Comparison of ENCODE assay signal across 39 mouse cellular contexts in genomic region chr17:34420014-34420413, GRCm38 (mm10). TPM values are rescaled to one million over a fixed set of nuclear protein-coding genes. Genes with fewer than 3 reads are reported as not detected.
A peak's percentile ranks its signal among the peaks of the same experiment; 100 is the strongest.
DNase-seq lines count a peak whose midpoint lies in the region; ATAC-seq and TF ChIP-seq lines count a peak whose summit lies in the region.
"Had no signal": no experiment of that assay in that cellular context is flagged by ENCODE, and none has a peak within 500 bp of the region (broad histone marks: within the 10 kb centered on the region; RNA-seq: fewer than 3 reads in every experiment).

No protein-coding gene starts in this region.

- no peak for TF ChIP-seq EP300 in MEL (IDR thresholded peaks at IDR 0.05; ENCODE audit: low read depth in 1 of 2, low read length in 2 of 2)

- H3K4me3 ChIP-seq in layer of hippocampus, adult 2 months: no peak overlapping the region
- H3K4me3 ChIP-seq in MEL (ENCODE audit: control insufficient read depth in 1 of 2, insufficient read depth in 1 of 2, low read depth in 2 of 2, low read length in 2 of 2): no peak overlapping the region
- H3K4me3 ChIP-seq: embryonic facial prominence, embryonic 13.5 days; forebrain, embryonic 10.5 days; forebrain, embryonic 15.5 days; heart, adult 2 months; heart, embryonic 13.5 days; liver, embryonic 15.5 days; midbrain, embryonic 15.5 days; neural tube, embryonic 12.5 days; stomach, embryonic 15.5 days had no signal

- H3K4me1 ChIP-seq in MEL (ENCODE audit: control insufficient read depth in 1 of 2, insufficient read depth in 2 of 2, low read length in 2 of 2): no peaks in the 10 kb centered on the region
- H3K4me1 ChIP-seq: embryonic facial prominence, embryonic 13.5 days; forebrain, embryonic 10.5 days; forebrain, embryonic 15.5 days; heart, embryonic 13.5 days; liver, embryonic 15.5 days; midbrain, embryonic 15.5 days; neural tube, embryonic 12.5 days; stomach, embryonic 15.5 days had no signal

- intact Hi-C loops in left cerebral cortex, postnatal 25 days (cut with DNase I): no loop called here

- H3K9me3 ChIP-seq in MEL (replicated peaks; ENCODE audit: insufficient read depth, low read length): no peaks in the 10 kb centered on the region
- H3K9me3 ChIP-seq: embryonic facial prominence, embryonic 13.5 days; forebrain, embryonic 10.5 days; forebrain, embryonic 15.5 days; heart, embryonic 13.5 days; liver, embryonic 15.5 days; midbrain, embryonic 15.5 days; neural tube, embryonic 12.5 days; stomach, embryonic 15.5 days had no signal

- no peaks in the 10 kb centered on the region for H3K79me2 ChIP-seq in MEL (ENCODE audit: control insufficient read depth, insufficient read depth, low read length, poor library complexity)

- peak; percentile 19 for TF ChIP-seq RAD21 in MEL (IDR thresholded peaks at IDR 0.05; ENCODE audit: low read depth, low read length)

- no peak for TF ChIP-seq POLR2A in MEL (IDR thresholded peaks at IDR 0.05; ENCODE audit: control insufficient read depth in 1 of 2, insufficient read depth in 1 of 2, low read depth in 1 of 2, low read length in 2 of 2, poor library complexity in 1 of 2)

- no peak overlapping the region for H3K27ac ChIP-seq in layer of hippocampus, adult 2 months
- no peak overlapping the region for H3K27ac ChIP-seq in MEL (ENCODE audit: control insufficient read depth, low read depth, low read length)
- H3K27ac ChIP-seq: embryonic facial prominence, embryonic 13.5 days; forebrain, embryonic 10.5 days; forebrain, embryonic 15.5 days; heart, adult 2 months; heart, embryonic 13.5 days; liver, embryonic 15.5 days; midbrain, embryonic 15.5 days; neural tube, embryonic 12.5 days; stomach, embryonic 15.5 days had no signal

- peak; percentile 14; the same call in 1 of the 2 replicates for TF ChIP-seq CTCF in layer of hippocampus, adult 2 months (conservative IDR thresholded peaks at IDR 0.05)
- TF ChIP-seq CTCF in MEL (IDR thresholded peaks at IDR 0.05 in 2 of 3, conservative IDR thresholded peaks at IDR 0.05 in 1 of 3; ENCODE audit: control insufficient read depth in 1 of 3, insufficient read depth in 1 of 3, low read depth in 2 of 3, low read length in 3 of 3, poor library complexity in 1 of 3, severe bottlenecking in 1 of 3): peak in 2 of 3 experiments; percentile 18 to 28; a peak in 3 of 6 replicates

- no peaks in the 10 kb centered on the region for H3K36me3 ChIP-seq in MEL (ENCODE audit: control insufficient read depth in 1 of 2, insufficient read depth in 2 of 2, low read length in 2 of 2)
- H3K36me3 ChIP-seq: embryonic facial prominence, embryonic 13.5 days; forebrain, embryonic 10.5 days; forebrain, embryonic 15.5 days; heart, embryonic 13.5 days; liver, embryonic 15.5 days; midbrain, embryonic 15.5 days; neural tube, embryonic 12.5 days; stomach, embryonic 15.5 days had no signal

- peaks cover 4 to 7% of the 10 kb centered on the region in 2 experiments for H3K27me3 ChIP-seq in MEL (ENCODE audit: control insufficient read depth in 1 of 2, insufficient read depth in 2 of 2, low read length in 2 of 2)
- H3K27me3 ChIP-seq: embryonic facial prominence, embryonic 13.5 days; forebrain, embryonic 15.5 days; midbrain, embryonic 15.5 days; neural tube, embryonic 12.5 days; stomach, embryonic 15.5 days had no signal

- ATAC-seq in monocyte, adult 5-6 weeks (replicated peaks; ENCODE audit: insufficient number of reproducible peaks, low FRiP score, low TSS enrichment, poor library complexity, severe bottlenecking): 0 out of 2 replicates have a peak, but pooled peaks have one; percentile 34
- ATAC-seq: forebrain, embryonic 15.5 days; hindbrain, embryonic 16.5 days; midbrain, embryonic 15.5 days had no signal

- H3K9ac ChIP-seq in MEL (ENCODE audit: control insufficient read depth, low read depth, low read length, poor library complexity, severe bottlenecking): no peak overlapping the region
- H3K9ac ChIP-seq: embryonic facial prominence, embryonic 13.5 days; forebrain, embryonic 15.5 days; heart, embryonic 13.5 days; liver, embryonic 15.5 days; midbrain, embryonic 15.5 days; neural tube, embryonic 12.5 days; stomach, embryonic 15.5 days had no signal

- DNase-seq in layer of hippocampus, adult 2 months (ENCODE audit: low spot score in 2 of 2): no peak
- no peak for DNase-seq in layer of hippocampus, adult 9-11 months
- DNase-seq in 416B (ENCODE audit: low read depth): peak; percentile 11
- DNase-seq in MEL (ENCODE audit: low read depth, low spot score): no peak
- DNase-seq in urinary bladder, postnatal 36 days (ENCODE audit: low spot score in 2 of 2): no peak
- no peak for DNase-seq in neural tube, embryonic 10.5 days (ENCODE audit: extremely low spot score, low spot score)
- DNase-seq in left cerebral cortex, postnatal 25 days (ENCODE audit: low spot score in 2 of 2): no peak
- DNase-seq: adrenal gland, postnatal 14 days; cerebellum, adult 18-20 months; cerebellum, postnatal 10 days; gastrocnemius, postnatal 25 days; heart, adult 2 months; heart, postnatal 10 days; kidney, adult 18-20 months; kidney, postnatal 4 days; liver; lung, postnatal 36 days; right cerebral cortex, postnatal 4 days; thymus, adult 2 months had no signal

TF ChIP-seq in MEL, 35 proteins besides CTCF, POLR2A, EP300 and RAD21:
- TF ChIP-seq NRF1 (IDR thresholded peaks at IDR 0.05; ENCODE audit: insufficient read depth, low read depth, low read length, poor library complexity, severe bottlenecking): no peak
- TF ChIP-seq MAZ (IDR thresholded peaks at IDR 0.05; ENCODE audit: low read depth, low read length): no peak
- TF ChIP-seq MAFK (IDR thresholded peaks at IDR 0.05; ENCODE audit: borderline replicate concordance, low read depth, low read length): no peak
- TF ChIP-seq TBP (IDR thresholded peaks at IDR 0.05; ENCODE audit: low read depth, low read length): no peak
- TF ChIP-seq MYC (IDR thresholded peaks at IDR 0.05; ENCODE audit: low read depth, low read length): no peak
- no peak for TF ChIP-seq USF1 (IDR thresholded peaks at IDR 0.05; ENCODE audit: low read depth, low read length)
- no peak for TF ChIP-seq ELF1 (IDR thresholded peaks at IDR 0.05; ENCODE audit: low read depth, low read length)
- no peak for TF ChIP-seq POLR2AphosphoS2 (IDR thresholded peaks at IDR 0.05; ENCODE audit: low read length)
- no peak for TF ChIP-seq ZC3H11A (IDR thresholded peaks at IDR 0.05; ENCODE audit: low read depth, low read length)
- TF ChIP-seq SMC3 (IDR thresholded peaks at IDR 0.05; ENCODE audit: low read depth, low read length): no peak
- TF ChIP-seq SIN3A (IDR thresholded peaks at IDR 0.05; ENCODE audit: low read length): no peak
- no peak for TF ChIP-seq ZMIZ1 (IDR thresholded peaks at IDR 0.05; ENCODE audit: low read depth, low read length)
- TF ChIP-seq TAL1 (IDR thresholded peaks at IDR 0.05; ENCODE audit: low read length): no peak
- TF ChIP-seq POLR2AphosphoS5 (IDR thresholded peaks at IDR 0.05; ENCODE audit: borderline replicate concordance, low read depth, low read length): no peak
- no peak for TF ChIP-seq TCF12 (IDR thresholded peaks at IDR 0.05; ENCODE audit: low read depth, low read length)
- TF ChIP-seq MXI1 (IDR thresholded peaks at IDR 0.05; ENCODE audit: low read depth, low read length): no peak
- no peak for TF ChIP-seq CHD1 (IDR thresholded peaks at IDR 0.05; ENCODE audit: low read depth, low read length)

RNA-seq across cellular contexts. Expression of gene BC051142, which starts 21.4 kb away (rescaled TPM):
- total RNA-seq in layer of hippocampus, adult 2 months (2021): 1 to 10 TPM; 4.1 to 7.2 TPM
- not detected in 2 replicates for total RNA-seq in MEL (2012; rRNA removed)
- polyA plus RNA-seq in MEL (2012; ENCODE audit: insufficient read depth in 1 of 2, insufficient read length in 2 of 2, low read depth in 1 of 2, low replicate concordance in 2 of 2, missing spikeins in 1 of 2): under 1 TPM in 1 of 2 experiments, not detected in 1; 0.06 TPM
- 2.6 to 4.7 TPM in 2 of 3 replicates, not detected in the other for total RNA-seq in monocyte, adult 5-6 weeks (2017)
- 1 to 10 TPM; 2.3 to 4.7 TPM for total RNA-seq in left cerebral cortex, postnatal 25 days (2021)
- total RNA-seq: ES-E14; gastrocnemius, adult 18-20 months; gastrocnemius, postnatal 25 days; heart, adult 2 months; heart, postnatal 10 days had no signal
- polyA plus RNA-seq: liver, embryonic 15.5 days had no signal

RNA-seq across cellular contexts. Expression of gene Btnl1, which starts 43.1 kb away (rescaled TPM):
- not detected for total RNA-seq in layer of hippocampus, adult 2 months (2021)
- total RNA-seq in MEL (2012; rRNA removed): not detected in 2 replicates
- under 1 TPM in 1 of 2 experiments, not detected in 1; 0.17 TPM for polyA plus RNA-seq in MEL (2012; ENCODE audit: insufficient read depth in 1 of 2, insufficient read length in 2 of 2, low read depth in 1 of 2, low replicate concordance in 2 of 2, missing spikeins in 1 of 2)
- 0.19 TPM in 1 of 3 replicates, not detected in the others for total RNA-seq in monocyte, adult 5-6 weeks (2017)
- total RNA-seq in left cerebral cortex, postnatal 25 days (2021): not detected
- total RNA-seq: adrenal gland, postnatal 14 days; common myeloid progenitor, adult 5-6 weeks; ES-E14; gastrocnemius, adult 18-20 months; gastrocnemius, postnatal 25 days; heart, adult 2 months; heart, postnatal 10 days; hematopoietic stem cell, adult 5-6 weeks; left cerebral cortex, postnatal 10 days had no signal
- polyA plus RNA-seq: embryonic facial prominence, embryonic 13.5 days; forebrain, embryonic 10.5 days; forebrain, embryonic 15.5 days; frontal cortex, adult 2 months; heart, adult 2 months; heart, embryonic 13.5 days; hindbrain, embryonic 16.5 days; kidney, embryonic 16.5 days; limb, embryonic 11.5 days; liver, embryonic 15.5 days; lung, embryonic 16.5 days; midbrain, embryonic 15.5 days; neural tube, embryonic 12.5 days; urinary bladder, adult 2 months had no signal

RNA-seq across cellular contexts. Expression of gene Btnl4, which starts 57.1 kb away (rescaled TPM):
- total RNA-seq in layer of hippocampus, adult 2 months (2021): not detected
- not detected in 2 replicates for total RNA-seq in MEL (2012; rRNA removed)
- polyA plus RNA-seq in MEL (2012; ENCODE audit: insufficient read depth in 1 of 2, insufficient read length in 2 of 2, low read depth in 1 of 2, low replicate concordance in 2 of 2, missing spikeins in 1 of 2): not detected
- total RNA-seq in monocyte, adult 5-6 weeks (2017): not detected in 3 replicates
- not detected for total RNA-seq in left cerebral cortex, postnatal 25 days (2021)
- total RNA-seq: adrenal gland, postnatal 14 days; common myeloid progenitor, adult 5-6 weeks; ES-E14; gastrocnemius, adult 18-20 months; gastrocnemius, postnatal 25 days; heart, adult 2 months; heart, postnatal 10 days; hematopoietic stem cell, adult 5-6 weeks; left cerebral cortex, postnatal 10 days had no signal
- polyA plus RNA-seq: embryonic facial prominence, embryonic 13.5 days; forebrain, embryonic 10.5 days; forebrain, embryonic 15.5 days; frontal cortex, adult 2 months; heart, adult 2 months; heart, embryonic 13.5 days; hindbrain, embryonic 16.5 days; kidney, embryonic 16.5 days; limb, embryonic 11.5 days; liver, embryonic 15.5 days; lung, embryonic 16.5 days; midbrain, embryonic 15.5 days; neural tube, embryonic 12.5 days; urinary bladder, adult 2 months had no signal
